Mouse (Mus musculus): ENCODE measurements around the gene Mgea5. TPM values are rescaled to one million over a fixed set of nuclear protein-coding genes. Genes with fewer than 3 reads are reported as not detected.
A peak's percentile ranks its signal among the peaks of the same experiment; 100 is the strongest.

The Mgea5 gene
- total RNA-seq, 4 experiments from 2014 or later: 70.7 to 85.5 (median 82.4) TPM

GRCm38 (mm10) chr19:45733564-45733963 is 50.1 kb downstream of the Mgea5 start:
- DNase-seq (ENCODE audit: low spot score): no peak

GRCm38 (mm10) chr19:45731658-45732057 is 52.0 kb downstream of the Mgea5 start:
- no peak for DNase-seq (ENCODE audit: low spot score)

- no peak for DNase-seq (ENCODE audit: low spot score)
These were observed 53.6 kb downstream of the Mgea5 start for GRCm38 (mm10) chr19:45730042-45730441.

GRCm38 (mm10) chr19:45727231-45727630 is 56.4 kb downstream of the Mgea5 start:
- no peak for DNase-seq (ENCODE audit: low spot score)

- no peak for DNase-seq (ENCODE audit: low spot score)
These were observed 57.9 kb downstream of the Mgea5 start for GRCm38 (mm10) chr19:45725677-45726277.

- DNase-seq (ENCODE audit: low spot score): no peak
These were observed 61.4 kb downstream of the Mgea5 start for GRCm38 (mm10) chr19:45722188-45722587.

GRCm38 (mm10) chr19:45718286-45718685 is 65.4 kb downstream of the Mgea5 start:
- no peak for DNase-seq (ENCODE audit: low spot score)

GRCm38 (mm10) chr19:45717493-45718220 is 66.0 kb downstream of the Mgea5 start:
- DNase-seq (ENCODE audit: low spot score): peak; percentile 22

- DNase-seq (ENCODE audit: low spot score): no peak
These were observed 74.9 kb downstream of the Mgea5 start for GRCm38 (mm10) chr19:45708704-45709103.

Other genes starting within 250 kb of the Mgea5 start
- gene Poll, start 223.3 kb downstream of the Mgea5 start, total RNA-seq (2022): 10 to 100 TPM; 10.8 to 12.1 (median 11.6) TPM
- 10 to 100 TPM; 19.3 to 29.4 (median 22.0) TPM for gene Gm17018, start 223.2 kb downstream of the Mgea5 start, total RNA-seq (2022)
- 10 to 100 TPM; 27.2 to 32.6 (median 31.2) TPM for gene Fbxw4, start 123.5 kb downstream of the Mgea5 start, total RNA-seq (2022)
- gene Fgf8, start 40.9 kb downstream of the Mgea5 start, total RNA-seq (2022): not detected
- 10 to 100 TPM; 11.5 to 16.0 (median 13.9) TPM for gene Npm3, start 34.2 kb downstream of the Mgea5 start, total RNA-seq (2022)
- 100 to 1,000 TPM; 173 to 231 (median 203) TPM for gene Kcnip2, start 32.2 kb upstream of the Mgea5 start, total RNA-seq (2022)
- gene Armh3, start 214.7 kb upstream of the Mgea5 start, total RNA-seq (2022): 10 to 100 TPM; 14.8 to 19.0 (median 16.0) TPM
- 1 to 10 TPM; 5.3 to 6.7 (median 6.1) TPM for gene Hps6, start 219.7 kb upstream of the Mgea5 start, total RNA-seq (2022)

All from heart, adult 8-10 months (tissue).